Mouse (Mus musculus): ENCODE data around the gene Ptger1.

- no peak for TF ChIP-seq POLR2A (IDR thresholded peaks at IDR 0.05; ENCODE audit: control insufficient read depth, low read depth, low read length)
- no peak for TF ChIP-seq CTCF (IDR thresholded peaks at IDR 0.05; ENCODE audit: control insufficient read depth, insufficient read depth, insufficient replicate concordance, low read depth, low read length)
Observed at GRCm38 (mm10) chr8:83714676-83715030, 48.2 kb downstream of the Ptger1 start.
